Mouse (Mus musculus) intestine, embryonic 14.5 days (tissue): Measurements from ENCODE around the gene Ncoa6. TPM values are rescaled to one million over a fixed set of nuclear protein-coding genes. Genes with fewer than 3 reads are reported as not detected.

Experiments used
- ATAC-seq: fragments of 200-750 bp; cut with Nextera tagmentation; replicated peaks from 2 replicates; pipeline ENCODE4 v1.8.0; 2017; ENCODE audit warnings: low read depth, moderate number of reproducible peaks, moderate TSS enrichment, moderate library complexity; ENCODE audit not compliant: low FRiP score, low TSS enrichment
- DNase-seq: peaks from one replicate; pipeline ENCODE4 v3.0.0-alpha.2; 2018; ENCODE audit warnings: low spot score
- H3K27ac ChIP-seq: fragments of 300-500 bp; sonication (generic); 2 replicates; pipeline ENCODE4 v1.5.1; 2014; ENCODE audit warnings: low read depth, mild to moderate bottlenecking, control low read depth
- H3K27me3 ChIP-seq: fragments of 300-500 bp; sonication (generic); replicated peaks from 2 replicates; pipeline ENCODE4 v1.6.1; 2014; ENCODE audit warnings: low read length, control low read depth; ENCODE audit not compliant: control insufficient read depth, insufficient read depth
- H3K36me3 ChIP-seq: fragments of 300-500 bp; sonication (generic); 2 replicates; pipeline ENCODE4 v1.6.1; 2014; ENCODE audit warnings: low read length, control low read depth; ENCODE audit not compliant: control insufficient read depth, insufficient read depth
- H3K4me1 ChIP-seq: fragments of 300-500 bp; sonication (generic); replicated peaks from 2 replicates; pipeline ENCODE4 v1.6.1; 2014; ENCODE audit warnings: low read length, control low read depth, mixed read lengths; ENCODE audit not compliant: control insufficient read depth, insufficient read depth
- H3K4me2 ChIP-seq: fragments of 300-500 bp; sonication (generic); 2 replicates; pipeline ENCODE4 v1.6.1; 2014; ENCODE audit warnings: low read length
- H3K4me3 ChIP-seq: fragments of 300-500 bp; sonication (generic); 2 replicates; pipeline ENCODE4 v1.5.1; 2014; ENCODE audit warnings: low read depth, low read length, control low read depth, mixed read lengths
- H3K9ac ChIP-seq: fragments of 300-500 bp; sonication (generic); 2 replicates; pipeline ENCODE4 v1.6.1; 2014; ENCODE audit warnings: mild to moderate bottlenecking, low read length
- H3K9me3 ChIP-seq: fragments of 300-500 bp; sonication (generic); 2 replicates; pipeline ENCODE4 v1.6.1; 2016; ENCODE audit warnings: low read length, control low read depth; ENCODE audit not compliant: control insufficient read depth
- WGBS: fragments of 180-500 bp; shearing (Covaris S2); extraction: QIAGEN DNeasy Blood & Tissue Kit; methylation state at CpG from one replicate; pipeline ENCODE4 v1.1.7; 2014; 5-methylcytosine and 5-hydroxymethylcytosine counted together
- polyA plus RNA-seq: library from polyadenylated mRNA; unstranded; fragments of >200 nt; fragmentation: Nextera tagmentation; extraction: Ambion mirVana; gene quantifications from 2 replicates; pipeline ENCODE4 v1.2.1, GENCODE M21; 2014

Gene Ncoa6
- polyA plus RNA-seq, 1 experiment from 2014 or later = 27.9 TPM

- Histone ChIP-seq H3K9me3 (no peaks in the 10 kb centered on the region), H3K36me3 (peaks cover 49% of the 10 kb centered on the region), H3K27me3 (no peaks in the 10 kb centered on the region), H3K27ac (no peak overlapping the region), H3K4me2 (no peak overlapping the region), H3K9ac (no peak overlapping the region), H3K4me3 (no peak overlapping the region), H3K4me1 (no peaks in the 10 kb centered on the region)
- ATAC-seq (no peak), DNase-seq (no peak)
- WGBS = 85% methylated on average over 5 of the region's 5 CpGs
These were observed 79.1 kb downstream of the Ncoa6 start for GRCm38 (mm10) chr2:155394586-155394985.

- WGBS = 93% methylated on average over 2 of the region's 2 CpGs
- no peaks in the 10 kb centered on the region for H3K4me1 ChIP-seq
- no peak for DNase-seq
- no peak overlapping the region for H3K4me2 ChIP-seq
- H3K9me3 ChIP-seq = no peaks in the 10 kb centered on the region
- H3K27ac ChIP-seq = no peak overlapping the region
- ATAC-seq = no peak
- H3K9ac ChIP-seq = no peak overlapping the region
- peaks cover 39% of the 10 kb centered on the region for H3K36me3 ChIP-seq
- no peak overlapping the region for H3K4me3 ChIP-seq
- no peaks in the 10 kb centered on the region for H3K27me3 ChIP-seq
These were observed 85.1 kb downstream of the Ncoa6 start for GRCm38 (mm10) chr2:155388573-155388972.

GRCm38 (mm10) chr2:155387052-155387451, 86.6 kb downstream of the Ncoa6 start:
- no peaks in the 10 kb centered on the region for H3K27me3 ChIP-seq
- no peak overlapping the region for H3K27ac ChIP-seq
- peaks cover 37% of the 10 kb centered on the region for H3K36me3 ChIP-seq
- DNase-seq = no peak
- no peaks in the 10 kb centered on the region for H3K9me3 ChIP-seq
- peaks cover 9% of the 10 kb centered on the region for H3K4me1 ChIP-seq
- no peak overlapping the region for H3K4me2 ChIP-seq
- no peak overlapping the region for H3K4me3 ChIP-seq
- WGBS = 75% methylated on average over 4 of the region's 4 CpGs
- no peak for ATAC-seq
- no peak overlapping the region for H3K9ac ChIP-seq

GRCm38 (mm10) chr2:155386534-155386899, 87.2 kb downstream of the Ncoa6 start:
- Histone ChIP-seq H3K36me3 (peaks cover 37% of the 10 kb centered on the region), H3K4me1 (peaks cover 9% of the 10 kb centered on the region), H3K4me2 (no peak overlapping the region), H3K4me3 (no peak overlapping the region), H3K27me3 (no peaks in the 10 kb centered on the region), H3K27ac (no peak overlapping the region), H3K9me3 (no peaks in the 10 kb centered on the region), H3K9ac (no peak overlapping the region)
- DNase-seq (peak; percentile 53), ATAC-seq (no peak)
- WGBS = 28% methylated on average over 27 of the region's 27 CpGs

- H3K9me3 ChIP-seq = no peaks in the 10 kb centered on the region
- no peak overlapping the region for H3K4me2 ChIP-seq
- ATAC-seq (no peak), DNase-seq (peak; percentile 54)
- WGBS = 47% methylated on average over 18 of the region's 18 CpGs
- H3K4me1 ChIP-seq = peaks cover 12% of the 10 kb centered on the region
- no peak overlapping the region for H3K9ac ChIP-seq
- H3K27ac ChIP-seq = no peak overlapping the region
- H3K4me3 ChIP-seq = no peak overlapping the region
- H3K36me3 ChIP-seq = peaks cover 37% of the 10 kb centered on the region
- no peaks in the 10 kb centered on the region for H3K27me3 ChIP-seq
These were observed 87.8 kb downstream of the Ncoa6 start for GRCm38 (mm10) chr2:155385731-155386533.

- Histone ChIP-seq H3K27me3 (0 out of 2 replicates have a peak, but pooled peaks cover 6% of the 10 kb centered on the region), H3K9ac (no peak overlapping the region), H3K36me3 (peaks cover 30% of the 10 kb centered on the region), H3K4me1 (peaks cover 16% of the 10 kb centered on the region), H3K27ac (no peak overlapping the region), H3K9me3 (no peaks in the 10 kb centered on the region), H3K4me3 (no peak overlapping the region), H3K4me2 (no peak overlapping the region)
- ATAC-seq (no peak), DNase-seq (peak; percentile 91)
- WGBS = 34% methylated on average over 7 of the region's 7 CpGs
These were observed 88.6 kb downstream of the Ncoa6 start for GRCm38 (mm10) chr2:155385090-155385489.

- 79% methylated on average over 2 of the region's 2 CpGs for WGBS
- Histone ChIP-seq H3K4me2 (peak overlapping the region; percentile 80), H3K9ac (no peak overlapping the region), H3K27ac (no peak overlapping the region), H3K9me3 (no peaks in the 10 kb centered on the region), H3K4me1 (peaks cover 16% of the 10 kb centered on the region), H3K27me3 (0 out of 2 replicates have a peak, but pooled peaks cover 8% of the 10 kb centered on the region), H3K4me3 (no peak overlapping the region), H3K36me3 (peaks cover 9% of the 10 kb centered on the region; the same call in 1 of the 2 replicates)
- peak; percentile 54 for DNase-seq
- no peak for ATAC-seq
These were observed 90.8 kb downstream of the Ncoa6 start for GRCm38 (mm10) chr2:155382791-155383438.

GRCm38 (mm10) chr2:155382332-155382700, 91.4 kb downstream of the Ncoa6 start:
- no peaks in the 10 kb centered on the region for H3K9me3 ChIP-seq
- ATAC-seq = no peak; the same call in 1 of the 2 replicates
- peak overlapping the region; percentile 80 for H3K4me2 ChIP-seq
- 0 out of 2 replicates have a peak, but pooled peaks cover 3% of the 10 kb centered on the region for H3K36me3 ChIP-seq
- H3K27ac ChIP-seq = peak overlapping the region; percentile 97
- no peak for DNase-seq
- peak overlapping the region; percentile 93 for H3K4me3 ChIP-seq
- H3K4me1 ChIP-seq = peaks cover 16% of the 10 kb centered on the region
- 0 out of 2 replicates have a peak, but pooled peaks cover 8% of the 10 kb centered on the region for H3K27me3 ChIP-seq
- WGBS = 17% methylated on average over 6 of the region's 6 CpGs
- H3K9ac ChIP-seq = peak overlapping the region; percentile 95
